Mouse (Mus musculus): ENCODE results near the gene Olfr1294. TPM values are rescaled to one million over a fixed set of nuclear protein-coding genes. Genes with fewer than 3 reads are reported as not detected.

Gene Olfr1294
- polyA plus RNA-seq (2015; fragmentation: Nextera tagmentation; extraction: Ambion mirVana), result not detected in 2 replicates

DNA sequence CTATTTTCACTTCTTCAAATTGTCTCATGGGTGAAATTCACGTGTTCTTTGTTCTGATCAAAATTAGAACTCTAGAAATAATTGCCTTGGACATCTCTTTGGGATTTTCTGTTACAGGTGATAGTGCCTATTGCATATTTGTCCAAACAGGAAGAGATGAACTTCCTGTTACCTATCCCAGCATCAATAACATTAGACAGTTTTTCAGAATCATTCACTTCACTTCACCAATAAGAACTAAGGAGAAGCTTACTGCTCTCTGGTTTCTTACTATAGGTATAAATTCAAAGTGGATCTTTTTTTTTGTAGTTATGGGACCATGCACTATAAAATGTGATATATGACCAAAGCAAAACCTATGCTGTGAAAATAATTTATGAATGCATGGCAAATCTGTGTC is at the start of gene Olfr1294:
Olfr1294 (minus strand) TSS at position 101 of the 400 bp plus-strand sequence.

DNA sequence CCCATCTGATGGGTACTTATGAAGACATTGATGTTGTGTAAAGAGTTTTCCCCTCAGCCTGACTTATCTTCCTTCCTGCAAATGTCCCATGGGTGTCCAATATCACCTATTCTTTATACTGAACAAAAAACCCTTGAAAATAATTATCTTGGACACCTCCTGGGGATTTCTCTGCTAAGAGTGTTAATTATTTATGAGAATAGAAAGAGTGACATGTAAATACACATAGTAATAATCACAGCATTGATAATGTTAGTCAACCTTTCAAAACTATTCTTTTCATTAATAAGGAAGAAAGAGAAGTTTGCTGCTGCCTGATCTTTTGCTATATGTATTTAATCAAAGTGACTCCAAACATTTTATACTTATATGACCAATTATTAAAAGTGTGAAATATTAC is 29.5 kb upstream of the Olfr1294 start, which contains the start of gene Olfr1295:
Olfr1295 (minus strand) TSS at position 101 of the 400 bp plus-strand sequence.

DNA sequence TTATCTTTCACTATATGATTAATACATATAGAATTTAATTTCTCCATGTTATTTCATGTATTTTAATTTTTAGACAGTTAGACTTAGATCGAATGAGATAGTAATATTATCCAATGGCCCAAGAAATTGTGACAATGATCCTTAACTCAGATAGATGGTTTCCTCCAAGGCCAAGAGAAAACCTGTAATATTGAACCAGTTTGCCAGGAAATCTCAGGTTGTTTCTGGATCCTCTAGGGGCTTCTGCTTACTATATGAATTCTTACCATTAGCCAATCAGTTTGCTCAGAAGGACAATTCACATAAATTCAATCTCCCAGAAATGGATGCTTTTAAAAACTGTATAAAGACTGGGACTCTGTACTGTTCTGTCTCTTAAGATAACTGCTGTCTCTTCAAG is 15.2 kb downstream of the Olfr1294 start, which contains the start of gene Olfr1293-ps:
Olfr1293-ps (plus strand) TSS at position 301 of the 400 bp plus-strand sequence.

DNA sequence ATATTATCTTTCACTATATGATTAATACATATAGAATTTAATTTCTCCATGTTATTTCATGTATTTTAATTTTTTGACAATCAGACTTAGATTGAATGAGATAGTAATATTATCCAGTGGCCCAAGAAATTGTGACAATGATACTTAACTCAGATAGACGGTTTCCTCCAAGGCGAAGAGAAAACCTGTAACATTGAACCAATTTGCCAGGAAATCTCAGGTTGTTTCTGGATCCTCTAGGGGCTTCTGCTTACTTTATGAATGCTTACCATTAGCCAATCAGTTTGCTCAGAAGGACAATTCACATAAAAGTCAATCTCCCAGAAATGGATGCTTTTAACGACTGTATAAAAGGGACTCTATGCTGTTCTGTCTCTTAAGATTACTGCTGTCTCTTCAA is 43.2 kb downstream of the Olfr1294 start, which contains the start of gene Olfr1291-ps1:
Olfr1291-ps1 (plus strand) TSS at position 301 of the 400 bp plus-strand sequence.

DNA sequence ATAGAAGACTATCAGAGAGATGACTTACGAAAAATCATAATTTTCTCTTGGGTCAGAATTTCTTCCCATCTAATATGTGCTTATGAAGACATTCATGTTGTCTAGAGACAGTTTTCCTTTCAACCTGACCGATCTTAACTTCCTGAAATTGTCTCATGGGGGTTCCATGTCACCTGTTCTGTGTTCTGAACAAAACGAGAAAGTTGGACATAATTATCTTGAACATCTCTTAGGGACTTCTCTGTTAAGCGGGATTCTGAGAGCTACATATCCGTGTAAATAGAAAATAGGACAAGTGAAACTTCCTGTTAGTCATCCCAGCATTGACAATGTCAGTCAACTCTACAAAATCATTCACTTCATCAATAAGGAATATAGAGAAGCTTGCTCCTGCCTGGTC is 46.4 kb downstream of the Olfr1294 start, which contains the start of gene Olfr1290:
Olfr1290 (minus strand) TSS at position 101 of the 400 bp plus-strand sequence.

Other genes starting within 250 kb of the Olfr1294 start
- not detected in 2 replicates for gene Olfr1279, start 239.7 kb downstream of the Olfr1294 start, polyA plus RNA-seq (2015; fragmentation: Nextera tagmentation; extraction: Ambion mirVana)
- not detected in 2 replicates for gene Olfr1280, start 226.3 kb downstream of the Olfr1294 start, polyA plus RNA-seq (2015; fragmentation: Nextera tagmentation; extraction: Ambion mirVana)
- gene Olfr1281, start 213.8 kb downstream of the Olfr1294 start, polyA plus RNA-seq (2015; fragmentation: Nextera tagmentation; extraction: Ambion mirVana), result not detected in 2 replicates
- gene Olfr1282, start 204.2 kb downstream of the Olfr1294 start, polyA plus RNA-seq (2015; fragmentation: Nextera tagmentation; extraction: Ambion mirVana), result not detected in 2 replicates
- gene Olfr1283, start 173.5 kb downstream of the Olfr1294 start, polyA plus RNA-seq (2015; fragmentation: Nextera tagmentation; extraction: Ambion mirVana), result not detected in 2 replicates
- gene Olfr1284, start 164.8 kb downstream of the Olfr1294 start, polyA plus RNA-seq (2015; fragmentation: Nextera tagmentation; extraction: Ambion mirVana), result not detected in 2 replicates
- not detected in 2 replicates for gene Olfr1286, start 117.2 kb downstream of the Olfr1294 start, polyA plus RNA-seq (2015; fragmentation: Nextera tagmentation; extraction: Ambion mirVana)
- not detected in 2 replicates for gene Olfr1287, start 91.1 kb downstream of the Olfr1294 start, polyA plus RNA-seq (2015; fragmentation: Nextera tagmentation; extraction: Ambion mirVana)
- gene Olfr1288, start 66.2 kb downstream of the Olfr1294 start, polyA plus RNA-seq (2015; fragmentation: Nextera tagmentation; extraction: Ambion mirVana), result not detected in 2 replicates
- not detected in 2 replicates for gene Olfr1289, start 59.5 kb downstream of the Olfr1294 start, polyA plus RNA-seq (2015; fragmentation: Nextera tagmentation; extraction: Ambion mirVana)
- gene Olfr1290, start 46.5 kb downstream of the Olfr1294 start, polyA plus RNA-seq (2015; fragmentation: Nextera tagmentation; extraction: Ambion mirVana), result not detected in 2 replicates
- gene Olfr1291-ps1, start 43.1 kb downstream of the Olfr1294 start, polyA plus RNA-seq (2015; fragmentation: Nextera tagmentation; extraction: Ambion mirVana), result not detected in 2 replicates
- gene Olfr1293-ps, start 15.1 kb downstream of the Olfr1294 start, polyA plus RNA-seq (2015; fragmentation: Nextera tagmentation; extraction: Ambion mirVana), result not detected in 2 replicates
- gene Olfr1295, start 29.4 kb upstream of the Olfr1294 start, polyA plus RNA-seq (2015; fragmentation: Nextera tagmentation; extraction: Ambion mirVana), result not detected in 2 replicates
- gene Olfr1297, start 86.2 kb upstream of the Olfr1294 start, polyA plus RNA-seq (2015; fragmentation: Nextera tagmentation; extraction: Ambion mirVana), result not detected in 2 replicates
- gene Olfr1298, start 108.9 kb upstream of the Olfr1294 start, polyA plus RNA-seq (2015; fragmentation: Nextera tagmentation; extraction: Ambion mirVana), result not detected in 2 replicates
- not detected in 2 replicates for gene Olfr1299, start 121.1 kb upstream of the Olfr1294 start, polyA plus RNA-seq (2015; fragmentation: Nextera tagmentation; extraction: Ambion mirVana)
- not detected in 2 replicates for gene Olfr1301, start 210.7 kb upstream of the Olfr1294 start, polyA plus RNA-seq (2015; fragmentation: Nextera tagmentation; extraction: Ambion mirVana)
- gene Olfr1302, start 237.1 kb upstream of the Olfr1294 start, polyA plus RNA-seq (2015; fragmentation: Nextera tagmentation; extraction: Ambion mirVana), result not detected in 2 replicates

Measured in spleen, postnatal 0 days (tissue).